Mouse (Mus musculus) liver, embryonic 13.5 days (tissue): ENCODE results near the gene S1pr3. TPM values are rescaled to one million over a fixed set of nuclear protein-coding genes. Genes with fewer than 3 reads are reported as not detected.

Experiments used
- ATAC-seq: fragments of 200-750 bp; cut with Nextera tagmentation; 2 replicates; pipeline ENCODE4 v1.8.0; 2017; ENCODE audit warnings: low read depth, mild to moderate bottlenecking, moderate number of reproducible peaks, moderate library complexity
- DNase-seq: peaks from one replicate; pipeline ENCODE4 v3.0.0; 2022
- H3K27ac ChIP-seq: fragments of 300-500 bp; sonication (generic); 2 replicates; pipeline ENCODE4 v1.5.1; 2015; ENCODE audit warnings: moderate library complexity, mild to moderate bottlenecking, inconsistent platforms
- H3K27me3 ChIP-seq: fragments of 300-500 bp; sonication (generic); 2 replicates; pipeline ENCODE4 v1.6.1; 2015; ENCODE audit warnings: mild to moderate bottlenecking, inconsistent platforms
- H3K36me3 ChIP-seq: fragments of 300-500 bp; sonication (generic); 2 replicates; pipeline ENCODE4 v1.6.1; 2015; ENCODE audit warnings: mild to moderate bottlenecking, inconsistent platforms
- H3K4me1 ChIP-seq: fragments of 300-500 bp; sonication (generic); replicated peaks from 2 replicates; pipeline ENCODE4 v1.6.1; 2015; ENCODE audit warnings: inconsistent platforms
- H3K4me2 ChIP-seq: fragments of 300-500 bp; sonication (generic); 2 replicates; pipeline ENCODE4 v1.6.1; 2015; ENCODE audit warnings: inconsistent platforms, mild to moderate bottlenecking, moderate library complexity
- H3K4me3 ChIP-seq: fragments of 300-500 bp; sonication (generic); replicated peaks from 2 replicates; pipeline ENCODE4 v1.5.1; 2015; ENCODE audit warnings: mild to moderate bottlenecking, inconsistent platforms
- H3K9ac ChIP-seq: fragments of 300-500 bp; sonication (generic); 2 replicates; pipeline ENCODE4 v1.6.1; 2015; ENCODE audit warnings: mild to moderate bottlenecking, inconsistent platforms
- H3K9me3 ChIP-seq: fragments of 300-500 bp; sonication (generic); replicated peaks from 2 replicates; pipeline ENCODE4 v1.6.1; 2016; ENCODE audit warnings: inconsistent platforms
- WGBS: fragments of 180-500 bp; shearing (Covaris S2); methylation state at CpG from one replicate; pipeline ENCODE4 v1.1.7; 2015; ENCODE audit not compliant: insufficient replicate concordance; 5-methylcytosine and 5-hydroxymethylcytosine counted together
- polyA plus RNA-seq: library from polyadenylated mRNA; unstranded; fragments of >200 nt; fragmentation: Nextera tagmentation; extraction: Ambion mirVana; gene quantifications from 2 replicates; pipeline ENCODE4 v1.2.1, GENCODE M21; 2015

S1pr3 gene
- polyA plus RNA-seq, 1 experiment from 2014 or later = 1.8 TPM

DNA sequence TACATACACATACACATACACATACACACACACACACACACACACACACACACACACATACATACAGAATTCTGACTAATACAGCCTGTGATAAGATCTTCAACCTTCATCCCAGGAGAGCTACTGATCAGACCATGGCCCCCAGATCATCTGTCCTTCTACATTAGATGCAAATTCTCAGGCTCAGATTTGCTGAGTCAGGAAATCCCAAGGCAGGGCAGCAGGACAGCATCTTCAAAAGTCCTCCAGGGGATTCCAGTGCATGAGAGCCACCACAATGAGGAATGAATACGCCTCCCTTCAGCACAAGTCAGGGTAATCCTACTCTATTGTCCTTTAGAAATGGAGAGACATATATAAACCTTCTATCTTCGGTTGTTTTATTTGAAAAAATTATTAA lies 23.5 kb upstream of the S1pr3 start:
- no peak overlapping the region for H3K9ac ChIP-seq
- no peaks in the 10 kb centered on the region for H3K9me3 ChIP-seq
- H3K27me3 ChIP-seq = no peaks in the 10 kb centered on the region
- no peaks in the 10 kb centered on the region for H3K36me3 ChIP-seq
- no peak overlapping the region for H3K4me3 ChIP-seq
- 52% methylated on average over 2 of the region's 2 CpGs for WGBS
- no peak overlapping the region for H3K27ac ChIP-seq
- no peaks in the 10 kb centered on the region for H3K4me1 ChIP-seq
- DNase-seq (no peak), ATAC-seq (no peak)
- H3K4me2 ChIP-seq = no peak overlapping the region

GRCm38 (mm10) chr13:51387908-51388307 lies 20.5 kb upstream of the S1pr3 start:
- Histone ChIP-seq H3K4me1 (no peaks in the 10 kb centered on the region), H3K4me2 (no peak overlapping the region), H3K4me3 (no peak overlapping the region), H3K9ac (no peak overlapping the region), H3K36me3 (no peaks in the 10 kb centered on the region), H3K9me3 (no peaks in the 10 kb centered on the region), H3K27me3 (no peaks in the 10 kb centered on the region), H3K27ac (no peak overlapping the region)
- ATAC-seq (no peak), DNase-seq (no peak)
- WGBS = 5% methylated on average over 4 of the region's 4 CpGs

GRCm38 (mm10) chr13:51390398-51390797 lies 18.0 kb upstream of the S1pr3 start:
- no peak overlapping the region for H3K4me3 ChIP-seq
- no peak overlapping the region for H3K9ac ChIP-seq
- ATAC-seq = no peak
- no peaks in the 10 kb centered on the region for H3K27me3 ChIP-seq
- H3K36me3 ChIP-seq = no peaks in the 10 kb centered on the region
- no peak overlapping the region for H3K27ac ChIP-seq
- WGBS = 62% methylated on average over 4 of the region's 4 CpGs
- H3K9me3 ChIP-seq = no peaks in the 10 kb centered on the region
- DNase-seq = no peak
- no peaks in the 10 kb centered on the region for H3K4me1 ChIP-seq
- no peak overlapping the region for H3K4me2 ChIP-seq

DNA sequence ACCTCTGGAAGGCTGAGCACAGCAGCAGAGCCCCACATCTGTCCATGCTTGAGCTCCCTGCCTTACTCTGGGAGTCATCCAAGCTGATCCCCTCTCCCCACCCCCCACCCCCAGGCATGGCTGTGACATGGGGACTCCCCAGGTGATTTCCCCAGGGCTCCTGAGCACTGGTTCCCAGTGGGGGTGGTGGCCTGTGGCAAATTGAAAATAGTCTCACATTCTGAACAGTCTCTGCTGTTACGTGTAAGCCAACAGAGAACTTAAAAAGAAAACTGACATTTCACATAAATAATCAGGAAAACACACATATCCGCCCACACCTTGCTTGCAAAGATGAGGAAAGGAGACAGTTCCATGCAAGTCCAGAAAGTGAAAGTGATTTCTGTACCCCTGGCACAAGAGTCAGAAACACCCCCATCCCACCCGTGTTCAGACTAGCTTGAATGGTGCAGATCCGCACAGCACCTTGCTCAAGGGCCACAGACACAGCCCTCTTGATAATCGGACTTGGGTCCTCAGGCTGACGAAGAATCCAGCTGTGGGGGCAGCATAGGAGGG lies 17.0 kb upstream of the S1pr3 start:
- H3K9ac ChIP-seq = no peak overlapping the region
- H3K4me2 ChIP-seq = no peak overlapping the region
- H3K27me3 ChIP-seq = no peaks in the 10 kb centered on the region
- H3K4me3 ChIP-seq = no peak overlapping the region
- DNase-seq = no peak
- no peak overlapping the region for H3K27ac ChIP-seq
- H3K9me3 ChIP-seq = no peaks in the 10 kb centered on the region
- no peaks in the 10 kb centered on the region for H3K4me1 ChIP-seq
- ATAC-seq = no peak
- no peaks in the 10 kb centered on the region for H3K36me3 ChIP-seq
- 58% methylated on average over 6 of the region's 6 CpGs for WGBS

- ATAC-seq (no peak), DNase-seq (no peak)
- H3K4me2 ChIP-seq = no peak overlapping the region
- H3K9ac ChIP-seq = no peak overlapping the region
- no CpG with 5 or more reads among the region's 1 CpGs for WGBS
- H3K27ac ChIP-seq = no peak overlapping the region
- no peak overlapping the region for H3K4me3 ChIP-seq
- H3K27me3 ChIP-seq = no peaks in the 10 kb centered on the region
- no peaks in the 10 kb centered on the region for H3K9me3 ChIP-seq
- H3K36me3 ChIP-seq = no peaks in the 10 kb centered on the region
- H3K4me1 ChIP-seq = no peaks in the 10 kb centered on the region
Observed at GRCm38 (mm10) chr13:51392256-51392655, 16.2 kb upstream of the S1pr3 start.

- no peak overlapping the region for H3K27ac ChIP-seq
- 56% methylated on average over 6 of the region's 6 CpGs for WGBS
Observed at GRCm38 (mm10) chr13:51397861-51398260, 10.6 kb upstream of the S1pr3 start.

DNA sequence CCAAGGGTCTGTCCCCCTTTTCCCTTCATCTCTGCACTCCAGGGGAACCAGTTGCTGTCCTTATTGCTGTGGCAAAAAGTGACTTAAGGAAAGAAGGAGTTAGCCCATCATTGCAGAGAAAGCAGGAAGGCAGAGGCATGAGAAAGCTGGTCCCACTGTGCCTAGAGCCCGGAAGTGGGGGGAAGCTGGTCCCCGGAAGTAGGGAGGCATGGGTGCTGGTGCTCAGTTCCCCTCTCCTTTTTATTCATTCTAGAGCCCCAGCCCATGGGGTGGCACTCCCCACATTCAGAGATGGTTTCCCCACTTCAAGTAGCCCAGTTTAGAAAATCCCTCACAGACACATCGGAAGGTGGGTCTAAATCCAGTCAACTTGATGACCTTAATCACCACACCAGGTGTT lies 8.9 kb upstream of the S1pr3 start:
- ATAC-seq (no peak), DNase-seq (no peak)
- no peak overlapping the region for H3K27ac ChIP-seq
- WGBS = 68% methylated on average over 3 of the region's 3 CpGs
- no peak overlapping the region for H3K4me2 ChIP-seq
- H3K4me1 ChIP-seq = peaks cover 7% of the 10 kb centered on the region; the same call in 1 of the 2 replicates
- H3K27me3 ChIP-seq = no peaks in the 10 kb centered on the region
- no peaks in the 10 kb centered on the region for H3K9me3 ChIP-seq
- H3K36me3 ChIP-seq = no peaks in the 10 kb centered on the region
- no peak overlapping the region for H3K9ac ChIP-seq
- H3K4me3 ChIP-seq = no peak overlapping the region

More at GRCm38 (mm10) chr13:51397861-51398260, 10.6 kb upstream of the S1pr3 start:
- no peak overlapping the region for H3K4me2 ChIP-seq
- no peak for DNase-seq
- H3K4me3 ChIP-seq = no peak overlapping the region
- no peaks in the 10 kb centered on the region for H3K9me3 ChIP-seq
- H3K27me3 ChIP-seq = no peaks in the 10 kb centered on the region
- H3K4me1 ChIP-seq = peaks cover 7% of the 10 kb centered on the region; the same call in 1 of the 2 replicates
- no peak for ATAC-seq
- no peaks in the 10 kb centered on the region for H3K36me3 ChIP-seq
- no peak overlapping the region for H3K9ac ChIP-seq

DNA sequence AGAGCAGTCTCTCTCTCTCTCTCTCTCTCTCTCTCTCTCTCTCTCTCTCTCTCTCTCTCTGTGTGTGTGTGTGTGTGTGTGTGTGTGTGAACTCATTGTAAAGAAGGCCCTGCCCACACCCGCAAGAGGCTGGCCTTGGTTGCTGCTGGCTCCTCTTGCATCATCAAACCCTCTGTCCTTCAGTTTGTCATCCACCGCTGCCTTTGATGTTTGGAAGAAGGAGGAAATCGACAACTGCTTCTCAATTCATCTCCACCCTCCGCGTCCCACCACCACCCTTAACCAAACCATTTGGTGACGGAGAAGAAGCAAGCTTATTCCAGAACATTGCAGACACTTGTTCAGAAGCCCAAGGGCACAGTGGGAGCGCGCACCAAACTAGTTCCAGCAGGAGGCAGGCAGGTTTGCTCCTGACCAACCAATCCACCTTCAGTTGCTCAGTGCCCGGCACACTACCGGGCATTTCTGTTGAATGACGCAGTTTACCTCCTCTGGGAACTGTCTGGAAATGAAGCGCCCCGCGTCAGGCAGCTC lies 8.2 kb upstream of the S1pr3 start:
- WGBS = 12% methylated on average over 14 of the region's 14 CpGs
- ATAC-seq = no peak; the same call in 1 of the 2 replicates
- H3K9me3 ChIP-seq = no peaks in the 10 kb centered on the region

DNA sequence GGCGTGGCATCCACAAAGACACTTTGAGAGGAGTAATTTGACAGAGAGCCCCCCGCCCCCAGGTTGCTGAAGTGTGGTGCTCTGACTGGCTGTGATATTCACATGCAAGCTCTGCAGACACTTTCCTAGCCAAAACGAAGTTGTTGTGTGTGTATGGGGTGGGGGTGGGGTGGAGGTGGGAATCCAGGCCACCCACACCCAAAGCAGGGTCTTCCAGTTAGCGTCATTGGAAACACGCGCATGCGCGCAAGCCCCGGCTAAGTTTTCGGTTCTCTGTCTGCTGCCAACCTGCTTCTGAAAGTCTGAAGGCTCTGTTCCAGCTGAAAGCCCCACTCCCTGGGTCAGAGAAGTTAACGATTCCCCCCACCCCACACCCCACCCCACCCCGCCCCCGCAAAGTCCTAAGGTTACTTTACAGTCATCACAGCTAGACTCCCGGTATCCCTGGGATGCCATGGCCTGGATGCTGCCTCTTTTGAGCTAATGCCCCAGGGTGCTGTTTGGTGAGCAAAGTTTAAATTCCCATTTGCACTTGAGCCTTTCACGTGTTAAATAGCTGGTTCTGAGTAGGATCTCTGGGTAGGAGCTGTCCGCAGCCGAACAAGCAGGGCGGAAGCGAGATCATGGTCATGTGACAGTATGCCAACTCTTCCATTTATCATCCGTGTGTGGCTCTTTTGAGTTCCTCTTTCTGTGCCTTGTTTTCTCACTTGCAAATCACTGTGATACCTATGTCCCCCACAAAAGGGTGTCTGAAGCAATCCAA lies 7.5 kb upstream of the S1pr3 start:
- Histone ChIP-seq H3K27ac (no peak overlapping the region), H3K4me3 (peak overlapping the region; percentile 44), H3K36me3 (no peaks in the 10 kb centered on the region), H3K4me1 (peaks cover 7% of the 10 kb centered on the region; the same call in 1 of the 2 replicates), H3K27me3 (no peaks in the 10 kb centered on the region), H3K9ac (no peak overlapping the region), H3K4me2 (peak overlapping the region; percentile 64), H3K9me3 (no peaks in the 10 kb centered on the region)
- DNase-seq (no peak), ATAC-seq (0 out of 2 replicates have a peak, but pooled peaks have one; percentile 26)
- 5% methylated on average over 20 of the region's 20 CpGs for WGBS

More for the DNA sequence above, 8.2 kb upstream of the S1pr3 start:
- H3K4me3 ChIP-seq = peak overlapping the region; percentile 44
- no peak overlapping the region for H3K9ac ChIP-seq
- H3K36me3 ChIP-seq = no peaks in the 10 kb centered on the region
- H3K4me2 ChIP-seq = peak overlapping the region; percentile 64
- no peaks in the 10 kb centered on the region for H3K27me3 ChIP-seq
- H3K4me1 ChIP-seq = peaks cover 7% of the 10 kb centered on the region; the same call in 1 of the 2 replicates
- no peak for DNase-seq
- H3K27ac ChIP-seq = no peak overlapping the region

- no peak overlapping the region for H3K4me2 ChIP-seq
- H3K27ac ChIP-seq = no peak overlapping the region
- 53% methylated on average over 4 of the region's 4 CpGs for WGBS
- H3K27me3 ChIP-seq = peaks cover 33% of the 10 kb centered on the region
- H3K4me3 ChIP-seq = no peak overlapping the region
- H3K9me3 ChIP-seq = no peaks in the 10 kb centered on the region
- ATAC-seq (no peak), DNase-seq (no peak)
- no peaks in the 10 kb centered on the region for H3K36me3 ChIP-seq
- H3K4me1 ChIP-seq = peaks cover 7% of the 10 kb centered on the region; the same call in 1 of the 2 replicates
- no peak overlapping the region for H3K9ac ChIP-seq
Observed at GRCm38 (mm10) chr13:51404566-51404965, 3.9 kb upstream of the S1pr3 start.

GRCm38 (mm10) chr13:51405731-51406320 lies 2.6 kb upstream of the S1pr3 start:
- WGBS = 37% methylated on average over 13 of the region's 13 CpGs
- no peak overlapping the region for H3K9ac ChIP-seq
- H3K27me3 ChIP-seq = peaks cover 37% of the 10 kb centered on the region
- no peak overlapping the region for H3K27ac ChIP-seq
- ATAC-seq (no peak), DNase-seq (no peak)
- H3K4me2 ChIP-seq = no peak overlapping the region
- no peaks in the 10 kb centered on the region for H3K9me3 ChIP-seq
- no peaks in the 10 kb centered on the region for H3K36me3 ChIP-seq
- H3K4me1 ChIP-seq = peaks cover 4% of the 10 kb centered on the region; the same call in 1 of the 2 replicates
- no peak overlapping the region for H3K4me3 ChIP-seq
